Mouse (Mus musculus) midbrain, postnatal 0 days (tissue): Measurements from ENCODE around the gene Flt1. TPM values are rescaled to one million over a fixed set of nuclear protein-coding genes. Genes with fewer than 3 reads are reported as not detected.

Experiments
- ATAC-seq: fragments of 200-750 bp; cut with Nextera tagmentation; 2 replicates; pipeline ENCODE4 v1.8.0; 2017; ENCODE audit warnings: moderate number of reproducible peaks, mild to moderate bottlenecking, moderate TSS enrichment, moderate library complexity; ENCODE audit not compliant: low FRiP score
- DNase-seq: peaks from one replicate; pipeline ENCODE4 v3.0.0-alpha.2; 2015; ENCODE audit warnings: low spot score
- H3K27ac ChIP-seq: fragments of 300-500 bp; sonication (generic); 2 replicates; pipeline ENCODE4 v1.5.1; 2014; ENCODE audit warnings: low read depth, mild to moderate bottlenecking, low read length, mixed read lengths
- H3K27me3 ChIP-seq: fragments of 300-500 bp; sonication (generic); 2 replicates; pipeline ENCODE4 v1.6.1; 2014; ENCODE audit warnings: low read length, control low read depth, mixed read lengths; ENCODE audit not compliant: insufficient read depth
- H3K36me3 ChIP-seq: fragments of 300-500 bp; sonication (generic); 2 replicates; pipeline ENCODE4 v1.6.1; 2014; ENCODE audit warnings: low read length, control low read depth, mixed read lengths; ENCODE audit not compliant: insufficient read depth
- H3K4me1 ChIP-seq: fragments of 300-500 bp; sonication (generic); 2 replicates; pipeline ENCODE4 v1.6.1; 2014; ENCODE audit warnings: mild to moderate bottlenecking, control low read depth, antibody characterized with exemption, low read length, mixed read lengths; ENCODE audit not compliant: insufficient read depth
- H3K4me2 ChIP-seq: fragments of 300-500 bp; sonication (generic); 2 replicates; pipeline ENCODE4 v1.6.1; 2014; ENCODE audit warnings: low read depth, mild to moderate bottlenecking, low read length, mixed read lengths; ENCODE audit not compliant: poor library complexity, severe bottlenecking
- H3K4me3 ChIP-seq: fragments of 300-500 bp; sonication (generic); 2 replicates; pipeline ENCODE4 v1.5.1; 2014; ENCODE audit warnings: low read depth, mild to moderate bottlenecking, low read length, moderate library complexity
- H3K9ac ChIP-seq: fragments of 300-500 bp; sonication (generic); replicated peaks from 2 replicates; pipeline ENCODE4 v1.6.1; 2014; ENCODE audit warnings: mild to moderate bottlenecking, low read length, moderate library complexity, mixed read lengths; ENCODE audit not compliant: poor library complexity, severe bottlenecking
- H3K9me3 ChIP-seq: fragments of 300-500 bp; sonication (generic); 2 replicates; pipeline ENCODE4 v1.6.1; 2016; ENCODE audit warnings: low read length, control low read depth
- CTCF ChIP-seq: IDR thresholded peaks from 2 replicates; pipeline ENCODE4 v1.5.1; 2016; ENCODE audit warnings: antibody characterized with exemption, mild to moderate bottlenecking
- WGBS: fragments of 180-500 bp; shearing (Covaris S2); extraction: QIAGEN DNeasy Blood & Tissue Kit; methylation state at CpG from one replicate; pipeline ENCODE4 v1.1.7; 2014; 5-methylcytosine and 5-hydroxymethylcytosine counted together
- polyA plus RNA-seq: library from polyadenylated mRNA; unstranded; fragments of >200 nt; fragmentation: Nextera tagmentation; extraction: Ambion mirVana; gene quantifications from 2 replicates; pipeline ENCODE4 v1.2.1, GENCODE M21; 2015
- total RNA-seq: library from RNA; depleted of rRNA; stranded (reverse); fragments of >200 nt; gene quantifications from 2 replicates; pipeline ENCODE4 v1.2.3, GENCODE M21; 2014

Gene Flt1
- total and polyA plus RNA-seq, 2 experiments from 2014 or later: 9.0 to 15.2 TPM

DNA sequence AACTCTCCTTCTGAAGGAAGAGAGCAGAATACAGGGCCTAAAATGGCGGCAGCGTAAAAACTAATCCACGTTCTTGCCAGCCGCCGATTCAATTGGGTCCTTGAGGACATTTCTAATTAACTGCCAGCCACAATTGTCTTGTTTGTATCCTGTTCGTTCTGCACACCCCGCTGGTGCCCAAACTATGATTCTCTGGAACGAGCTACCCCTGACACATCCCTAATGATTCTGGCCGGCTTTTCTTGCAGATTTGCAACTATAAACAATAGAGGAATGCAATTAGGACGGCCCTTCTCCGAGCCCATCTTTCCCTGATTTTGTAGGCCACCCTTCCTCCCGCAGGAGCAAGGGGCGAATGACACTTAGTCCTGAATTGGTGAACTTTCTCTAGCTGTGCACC, 59.9 kb downstream of the Flt1 start:
- Histone ChIP-seq H3K9me3 (no peaks in the 10 kb centered on the region), H3K4me1 (no peaks in the 10 kb centered on the region), H3K4me3 (no peak overlapping the region), H3K27ac (no peak overlapping the region), H3K27me3 (no peaks in the 10 kb centered on the region), H3K36me3 (no peaks in the 10 kb centered on the region), H3K9ac (no peak overlapping the region), H3K4me2 (no peak overlapping the region)
- ATAC-seq (no peak), DNase-seq (no peak)
- no peak for TF ChIP-seq CTCF
- WGBS: 85% methylated on average over 13 of the region's 13 CpGs

DNA sequence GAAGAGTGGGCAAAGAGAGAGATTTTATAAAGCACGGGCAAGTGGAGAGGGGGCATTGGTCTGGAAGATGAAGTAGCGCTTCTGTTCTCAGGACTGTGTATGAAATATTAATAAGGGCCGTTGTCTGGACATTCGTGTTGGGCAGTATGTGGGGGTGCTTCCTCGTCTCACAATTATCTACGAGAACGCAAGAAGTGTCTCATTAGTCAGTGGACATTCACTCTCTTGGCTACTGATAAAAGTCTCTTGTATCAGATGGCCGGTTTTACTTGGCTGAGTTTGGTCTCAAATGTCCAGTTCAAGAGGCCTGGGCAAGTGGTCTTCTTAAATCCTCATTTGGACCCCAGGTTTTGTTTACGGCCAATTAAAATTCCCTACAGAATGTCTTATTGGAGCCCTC, 60.4 kb downstream of the Flt1 start:
- Histone ChIP-seq H3K9me3 (no peaks in the 10 kb centered on the region), H3K4me1 (no peaks in the 10 kb centered on the region), H3K36me3 (no peaks in the 10 kb centered on the region), H3K27ac (no peak overlapping the region), H3K27me3 (no peaks in the 10 kb centered on the region), H3K4me3 (no peak overlapping the region), H3K9ac (no peak overlapping the region), H3K4me2 (no peak overlapping the region)
- DNase-seq (no peak), ATAC-seq (no peak)
- TF ChIP-seq CTCF: no peak
- 91% methylated on average over 9 of the region's 9 CpGs for WGBS

DNA sequence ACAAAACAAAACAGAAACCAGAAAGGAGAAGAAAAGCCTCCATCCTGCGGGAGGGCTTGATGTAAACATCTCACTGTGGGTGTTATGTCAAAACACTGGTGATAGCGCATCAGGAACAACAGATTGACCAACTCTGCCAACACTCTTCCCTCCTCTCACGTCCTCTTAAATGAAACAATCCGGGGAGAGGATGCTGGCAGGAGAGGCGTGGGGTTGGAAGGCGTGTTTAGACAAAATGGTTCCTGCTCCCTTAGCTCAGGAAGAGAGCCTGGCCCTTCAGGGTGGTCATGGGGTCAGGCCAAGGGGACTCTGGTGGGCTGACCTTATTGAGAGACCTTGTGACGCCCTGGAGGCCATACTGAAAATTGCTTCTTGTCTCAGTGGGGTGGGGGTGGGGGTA, 65.9 kb downstream of the Flt1 start:
- H3K4me1 ChIP-seq: no peaks in the 10 kb centered on the region
- no peak overlapping the region for H3K4me2 ChIP-seq
- no peak overlapping the region for H3K9ac ChIP-seq
- TF ChIP-seq CTCF: no peak
- H3K36me3 ChIP-seq: no peaks in the 10 kb centered on the region
- H3K9me3 ChIP-seq: no peaks in the 10 kb centered on the region
- H3K27me3 ChIP-seq: no peaks in the 10 kb centered on the region
- no peak overlapping the region for H3K4me3 ChIP-seq
- no peak for DNase-seq
- 77% methylated on average over 7 of the region's 7 CpGs for WGBS
- ATAC-seq: no peak
- H3K27ac ChIP-seq: no peak overlapping the region

DNA sequence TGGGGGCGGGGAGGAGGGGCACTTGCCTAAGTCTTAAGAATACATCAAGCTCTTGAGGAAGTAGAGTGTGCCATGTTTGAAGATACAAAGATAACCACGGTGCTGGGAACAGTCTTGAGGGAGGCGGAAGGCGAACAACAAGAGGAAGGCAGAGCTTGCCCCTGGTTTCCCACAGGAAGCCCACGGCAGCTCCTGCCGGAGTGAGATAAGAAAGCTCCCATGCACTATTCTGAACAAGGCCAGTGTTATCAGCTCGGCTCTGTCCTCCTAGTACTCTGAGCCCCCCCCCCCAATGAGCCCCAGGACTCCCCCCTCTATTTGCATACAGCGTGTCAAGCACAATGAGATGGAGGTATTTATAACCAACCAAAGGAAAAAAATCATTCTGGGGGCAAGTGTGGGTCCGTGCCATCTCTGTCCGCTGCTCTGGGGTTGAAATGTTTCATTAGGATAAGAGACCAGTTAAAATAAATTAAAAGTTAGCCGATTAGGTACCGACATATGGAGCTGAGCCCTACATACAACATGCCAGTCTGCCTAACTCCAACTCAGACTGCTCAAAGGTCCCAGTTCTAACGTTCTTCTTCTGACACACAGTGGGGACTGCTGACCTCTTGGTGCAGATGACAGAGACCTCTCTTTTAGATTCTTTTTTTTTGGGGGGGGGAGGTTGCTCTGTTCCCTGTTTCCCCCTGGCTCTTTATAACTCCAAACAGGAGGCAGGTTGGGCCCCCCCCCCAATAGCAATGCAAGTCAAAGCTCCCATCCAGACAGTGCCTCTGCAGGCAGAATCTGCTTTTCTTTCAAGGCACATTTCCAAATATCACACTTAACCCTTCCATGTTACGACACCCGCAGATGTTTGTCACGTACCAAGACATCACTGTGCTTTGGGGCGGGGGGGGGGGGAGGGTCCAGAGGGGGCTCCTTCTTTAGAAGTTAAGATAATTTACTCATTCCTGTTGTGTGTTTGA, 67.6 kb downstream of the Flt1 start:
- DNase-seq: no peak
- WGBS: 56% methylated on average over 17 of the region's 17 CpGs
- Histone ChIP-seq H3K4me1 (no peaks in the 10 kb centered on the region), H3K27ac (no peak overlapping the region), H3K36me3 (no peaks in the 10 kb centered on the region), H3K4me2 (no peak overlapping the region), H3K4me3 (no peak overlapping the region), H3K27me3 (no peaks in the 10 kb centered on the region), H3K9me3 (no peaks in the 10 kb centered on the region), H3K9ac (no peak overlapping the region)
- no peak for TF ChIP-seq CTCF
- no peak for ATAC-seq

DNA sequence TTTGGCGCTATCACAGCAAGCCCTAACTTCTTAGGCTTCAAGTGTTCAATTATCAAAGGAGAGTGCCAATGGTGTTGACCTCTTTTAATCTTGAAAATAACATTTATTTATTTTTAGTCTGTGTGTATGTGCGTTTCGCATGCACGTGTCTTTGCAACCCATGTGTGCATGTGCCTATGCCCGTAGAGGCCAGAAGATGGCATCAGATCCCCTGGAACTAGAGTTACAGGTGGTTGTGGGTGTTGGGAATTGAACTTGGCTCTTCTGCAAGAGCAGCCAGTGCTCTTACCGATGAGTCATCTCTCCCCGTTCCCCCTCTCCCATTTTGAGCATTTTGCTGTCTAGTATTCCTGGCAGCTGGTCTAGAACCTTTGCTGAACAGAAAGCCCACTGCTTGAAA, 70.0 kb downstream of the Flt1 start:
- TF ChIP-seq CTCF: peak; percentile 16; the same call in 1 of the 2 replicates
- Histone ChIP-seq H3K27ac (no peak overlapping the region), H3K27me3 (no peaks in the 10 kb centered on the region), H3K9ac (no peak overlapping the region), H3K4me3 (no peak overlapping the region), H3K4me2 (no peak overlapping the region), H3K36me3 (no peaks in the 10 kb centered on the region), H3K9me3 (no peaks in the 10 kb centered on the region), H3K4me1 (no peaks in the 10 kb centered on the region)
- DNase-seq (no peak), ATAC-seq (no peak)
- 82% methylated on average over 7 of the region's 7 CpGs for WGBS

- no peak overlapping the region for H3K4me2 ChIP-seq
- ATAC-seq (no peak), DNase-seq (no peak)
- H3K36me3 ChIP-seq: no peaks in the 10 kb centered on the region
- no peak overlapping the region for H3K4me3 ChIP-seq
- H3K9ac ChIP-seq: no peak overlapping the region
- H3K9me3 ChIP-seq: no peaks in the 10 kb centered on the region
- no peak overlapping the region for H3K27ac ChIP-seq
- no peaks in the 10 kb centered on the region for H3K27me3 ChIP-seq
- WGBS: 87% methylated on average over 14 of the region's 14 CpGs
- no peaks in the 10 kb centered on the region for H3K4me1 ChIP-seq
- no peak for TF ChIP-seq CTCF
These were observed 74.6 kb downstream of the Flt1 start for GRCm38 (mm10) chr5:147651233-147651632.
